Mouse (Mus musculus): ENCODE data around the gene Lyrm4. TPM values are rescaled to one million over a fixed set of nuclear protein-coding genes. Genes with fewer than 3 reads are reported as not detected.

The Lyrm4 gene
- total and polyA plus RNA-seq, 3 experiments: 10.9 to 27.0 (median 26.3) TPM

- no peaks in the 10 kb centered on the region for H3K79me2 ChIP-seq (replicated peaks; ENCODE audit: control insufficient read depth, extremely low read depth, insufficient read depth, poor library complexity, severe bottlenecking)
- no peak for DNase-seq (ENCODE audit: extremely low read depth)
- in situ Hi-C loops (cut with MboI; ENCODE audit: low pct_ligation_motif_present, low pct_unique_long_range_greater_than_20kb, low sequenced_read_pairs) (loop anchor here (10.0 kb wide), 1 partner anchor 294 kb away; no protein-coding TSS in a partner anchor), dilution Hi-C loops (cut with MboI; ENCODE audit: extremely low pct_ligation_motif_present, extremely low pct_unique_long_range_greater_than_20kb, low sequenced_read_pairs) (no loop called here)
- no peak overlapping the region for H3K27ac ChIP-seq (ENCODE audit: insufficient read depth, low read depth)
- H3K9ac ChIP-seq (ENCODE audit: insufficient read depth, low read depth): no peak overlapping the region
- TF ChIP-seq UBTF (IDR thresholded peaks at IDR 0.05; ENCODE audit: low read depth, low read length) (no peak), IRF4 (IDR thresholded peaks at IDR 0.05; ENCODE audit: low read depth, low read length) (no peak), ELF1 (IDR thresholded peaks at IDR 0.05; ENCODE audit: low read depth, low read length) (no peak), POLR2AphosphoS2 (IDR thresholded peaks at IDR 0.05; ENCODE audit: low read depth, low read length) (no peak), HCFC1 (IDR thresholded peaks at IDR 0.05; ENCODE audit: low read depth, low read length) (no peak), MAFK (IDR thresholded peaks at IDR 0.05; ENCODE audit: insufficient replicate concordance, low read length) (no peak), ETS1 (conservative IDR thresholded peaks at IDR 0.05; ENCODE audit: low read depth, low read length) (no peak), ZMIZ1 (IDR thresholded peaks at IDR 0.05; ENCODE audit: low read depth, low read length) (no peak), RCOR1 (conservative IDR thresholded peaks at IDR 0.05; ENCODE audit: low read depth, low read length) (no peak), MXI1 (IDR thresholded peaks at IDR 0.05; ENCODE audit: low read depth, low read length) (no peak), TBP (conservative IDR thresholded peaks at IDR 0.05; ENCODE audit: low read depth, low read length) (no peak), KAT2A (IDR thresholded peaks at IDR 0.05; ENCODE audit: insufficient replicate concordance, low read length) (no peak), USF1 (IDR thresholded peaks at IDR 0.05; ENCODE audit: low read depth, low read length) (no peak), EP300 (IDR thresholded peaks at IDR 0.05; ENCODE audit: low read length) (no peak), TCF12 (IDR thresholded peaks at IDR 0.05; ENCODE audit: low read depth, low read length) (no peak), POLR2A (IDR thresholded peaks at IDR 0.05; ENCODE audit: low read depth, low read length) (no peak), SIN3A (IDR thresholded peaks at IDR 0.05; ENCODE audit: low read length) (no peak), NRF1 (IDR thresholded peaks at IDR 0.05; ENCODE audit: low read depth, low read length) (no peak), CTCF (conservative IDR thresholded peaks at IDR 0.05 in 1 of 2, IDR thresholded peaks at IDR 0.05 in 1 of 2; ENCODE audit: low read depth in 2 of 2, low read length in 2 of 2) (no peak), MAX (IDR thresholded peaks at IDR 0.05; ENCODE audit: low read length) (no peak)
- peaks cover 0 to 8% of the 10 kb centered on the region in 2 experiments; a peak in 2 of 4 replicates for H3K4me1 ChIP-seq (ENCODE audit: control insufficient read depth in 1 of 2, insufficient read depth in 2 of 2)
- peaks cover 9% of the 10 kb centered on the region for H3K9me3 ChIP-seq (replicated peaks; ENCODE audit: low read length)
- no peaks in the 10 kb centered on the region for H3K27me3 ChIP-seq (replicated peaks)
- no peaks in the 10 kb centered on the region for H3K36me3 ChIP-seq (replicated peaks in 1 of 2; ENCODE audit: control insufficient read depth in 1 of 2, insufficient read depth in 1 of 2, low read length in 1 of 2)
- no peak overlapping the region for H3K4me2 ChIP-seq (ENCODE audit: insufficient read depth, low read depth, poor library complexity, severe bottlenecking)
- H3K4me3 ChIP-seq (replicated peaks in 1 of 3; ENCODE audit: low read depth in 2 of 3, low read length in 2 of 3, poor library complexity in 1 of 3): no peak overlapping the region
These were observed 148.5 kb downstream of the Lyrm4 start for GRCm38 (mm10) chr13:35968719-35969430.

DNA sequence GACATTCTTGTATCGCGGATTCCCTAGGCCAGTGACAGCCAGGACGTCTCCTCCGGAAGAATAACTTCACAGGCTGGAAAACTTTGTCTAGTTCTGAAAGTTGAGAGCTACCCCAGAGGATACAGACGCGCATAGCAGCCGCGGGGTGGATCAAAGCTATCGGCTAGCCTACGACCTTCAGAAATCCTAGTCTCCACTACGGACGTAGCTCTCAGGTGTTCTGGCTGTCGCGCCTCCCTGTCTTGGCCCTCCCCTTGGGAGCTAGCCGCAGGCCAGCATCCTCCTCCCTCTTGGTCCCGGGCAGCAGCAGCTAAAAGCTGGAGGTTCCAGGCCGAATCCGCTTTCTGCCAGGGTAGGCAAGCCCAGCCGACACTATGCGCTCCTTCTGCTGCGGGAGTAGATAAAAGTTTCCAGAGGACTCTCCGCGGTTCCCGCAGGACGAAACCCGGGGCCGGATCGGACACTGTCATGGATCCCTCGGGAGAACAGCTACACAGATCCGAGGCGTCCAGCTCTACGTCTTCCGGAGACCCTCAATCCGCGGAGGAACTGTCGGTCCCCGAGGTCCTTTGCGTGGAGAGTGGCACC, 149.1 kb downstream of the Lyrm4 start:
- Histone ChIP-seq H3K4me3 (replicated peaks in 1 of 3; ENCODE audit: low read depth in 2 of 3, low read length in 2 of 3, poor library complexity in 1 of 3) (no peak overlapping the region), H3K9ac (ENCODE audit: insufficient read depth, low read depth) (no peak overlapping the region), H3K4me1 (ENCODE audit: control insufficient read depth in 1 of 2, insufficient read depth in 2 of 2) (peaks cover 0 to 8% of the 10 kb centered on the region in 2 experiments; a peak in 2 of 4 replicates), H3K9me3 (replicated peaks; ENCODE audit: low read length) (peaks cover 9% of the 10 kb centered on the region), H3K79me2 (replicated peaks; ENCODE audit: control insufficient read depth, extremely low read depth, insufficient read depth, poor library complexity, severe bottlenecking) (no peaks in the 10 kb centered on the region), H3K4me2 (ENCODE audit: insufficient read depth, low read depth, poor library complexity, severe bottlenecking) (no peak overlapping the region), H3K27ac (ENCODE audit: insufficient read depth, low read depth) (no peak overlapping the region), H3K27me3 (replicated peaks) (no peaks in the 10 kb centered on the region), H3K36me3 (replicated peaks in 1 of 2; ENCODE audit: control insufficient read depth in 1 of 2, insufficient read depth in 1 of 2, low read length in 1 of 2) (no peaks in the 10 kb centered on the region)
- in situ Hi-C loops (cut with MboI; ENCODE audit: low pct_ligation_motif_present, low pct_unique_long_range_greater_than_20kb, low sequenced_read_pairs) (loop anchor here (10.0 kb wide), 1 partner anchor 293 kb away; no protein-coding TSS in a partner anchor), dilution Hi-C loops (cut with MboI; ENCODE audit: extremely low pct_ligation_motif_present, extremely low pct_unique_long_range_greater_than_20kb, low sequenced_read_pairs) (no loop called here)
- no peak for TF ChIP-seq MAZ (IDR thresholded peaks at IDR 0.05; ENCODE audit: low read depth, low read length)
- no peak for TF ChIP-seq HCFC1 (IDR thresholded peaks at IDR 0.05; ENCODE audit: low read depth, low read length)
- TF ChIP-seq CHD1 (IDR thresholded peaks at IDR 0.05; ENCODE audit: low read depth, low read length): no peak
- TF ChIP-seq CTCF (conservative IDR thresholded peaks at IDR 0.05 in 1 of 2, IDR thresholded peaks at IDR 0.05 in 1 of 2; ENCODE audit: low read depth in 2 of 2, low read length in 2 of 2): no peak
- no peak for DNase-seq (ENCODE audit: extremely low read depth)
